Mouse (Mus musculus) gastrocnemius, adult 18-20 months (tissue): ENCODE results near the gene B4galt4. TPM values are rescaled to one million over a fixed set of nuclear protein-coding genes. Genes with fewer than 3 reads are reported as not detected.

Source experiments
- total RNA-seq, 2 experiments: library from RNA; stranded (reverse); gene quantifications; 2 replicates each; pipeline ENCODE4 v1.2.3; 2021

B4galt4 gene
- total RNA-seq, 2 experiments from 2014 or later = 3.5 to 4.3 TPM

Other genes starting within 250 kb of the B4galt4 start
- 10 to 100 TPM; 45.9 to 46.2 TPM for gene Timmdc1, start 219.6 kb upstream of the B4galt4 start, total RNA-seq
- gene Poglut1, start 192.0 kb upstream of the B4galt4 start, total RNA-seq = 1 to 10 TPM; 7.5 to 9.4 TPM
- gene Tmem39a, start 183.6 kb upstream of the B4galt4 start, total RNA-seq = 10 to 100 TPM; 13.4 to 16.7 TPM
- gene Arhgap31, start 29.0 kb upstream of the B4galt4 start, total RNA-seq = 10 to 100 TPM; 12.9 to 15.9 TPM
- not detected for gene Upk1b, start 58.1 kb downstream of the B4galt4 start, total RNA-seq
- gene 4930435E12Rik, start 86.5 kb downstream of the B4galt4 start, total RNA-seq = not detected
- gene Igsf11, start 150.4 kb downstream of the B4galt4 start, total RNA-seq = under 1 TPM; 0.19 to 0.32 TPM